Mouse (Mus musculus) T-cell, adult 2 months (primary cell): ENCODE results near the gene Cxcl17.

Source experiments
- DNase-seq: peaks from one replicate; pipeline ENCODE4 v3.0.0; 2022; ENCODE audit warnings: low spot score

Cxcl17 gene

GRCm38 (mm10) chr7:25390986-25391385 lies 21.7 kb downstream of the Cxcl17 start:
- no peak for DNase-seq

GRCm38 (mm10) chr7:25390054-25390770 lies 22.5 kb downstream of the Cxcl17 start:
- no peak for DNase-seq

- no peak for DNase-seq
These were observed 23.8 kb downstream of the Cxcl17 start for GRCm38 (mm10) chr7:25388916-25389315.

GRCm38 (mm10) chr7:25387811-25388440 lies 24.8 kb downstream of the Cxcl17 start:
- DNase-seq, result no peak

- DNase-seq, result peak; percentile 22
These were observed 26.7 kb downstream of the Cxcl17 start for GRCm38 (mm10) chr7:25385850-25386555.

- DNase-seq, result no peak
These were observed 27.4 kb downstream of the Cxcl17 start for GRCm38 (mm10) chr7:25385259-25385658.

GRCm38 (mm10) chr7:25384818-25385217 lies 27.9 kb downstream of the Cxcl17 start:
- DNase-seq, result no peak

GRCm38 (mm10) chr7:25384318-25384717 lies 28.4 kb downstream of the Cxcl17 start:
- no peak for DNase-seq

GRCm38 (mm10) chr7:25383891-25384290 lies 28.8 kb downstream of the Cxcl17 start:
- DNase-seq, result no peak

GRCm38 (mm10) chr7:25383385-25383784 lies 29.3 kb downstream of the Cxcl17 start:
- no peak for DNase-seq

- no peak for DNase-seq
These were observed 30.1 kb downstream of the Cxcl17 start for GRCm38 (mm10) chr7:25382541-25382940.

GRCm38 (mm10) chr7:25381284-25381680 lies 31.4 kb downstream of the Cxcl17 start:
- DNase-seq, result no peak

GRCm38 (mm10) chr7:25380392-25381283 lies 32.0 kb downstream of the Cxcl17 start:
- no peak for DNase-seq

- DNase-seq, result peak; percentile 90
These were observed 32.9 kb downstream of the Cxcl17 start for GRCm38 (mm10) chr7:25379551-25380351.

- no peak for DNase-seq
These were observed 34.2 kb downstream of the Cxcl17 start for GRCm38 (mm10) chr7:25378181-25379100.

- DNase-seq, result no peak
These were observed 35.5 kb downstream of the Cxcl17 start for GRCm38 (mm10) chr7:25377100-25377700.

GRCm38 (mm10) chr7:25376556-25376955 lies 36.1 kb downstream of the Cxcl17 start:
- no peak for DNase-seq

- no peak for DNase-seq
These were observed 40.2 kb downstream of the Cxcl17 start for GRCm38 (mm10) chr7:25372441-25372840.

GRCm38 (mm10) chr7:25369058-25369749 lies 43.5 kb downstream of the Cxcl17 start, which contains the start of gene Cnfn:
Cnfn (minus strand) TSS chr7:25369724.
- no peak for DNase-seq
